ENCODE assay signal across 7 mouse cellular contexts in the genomic region with DNA sequence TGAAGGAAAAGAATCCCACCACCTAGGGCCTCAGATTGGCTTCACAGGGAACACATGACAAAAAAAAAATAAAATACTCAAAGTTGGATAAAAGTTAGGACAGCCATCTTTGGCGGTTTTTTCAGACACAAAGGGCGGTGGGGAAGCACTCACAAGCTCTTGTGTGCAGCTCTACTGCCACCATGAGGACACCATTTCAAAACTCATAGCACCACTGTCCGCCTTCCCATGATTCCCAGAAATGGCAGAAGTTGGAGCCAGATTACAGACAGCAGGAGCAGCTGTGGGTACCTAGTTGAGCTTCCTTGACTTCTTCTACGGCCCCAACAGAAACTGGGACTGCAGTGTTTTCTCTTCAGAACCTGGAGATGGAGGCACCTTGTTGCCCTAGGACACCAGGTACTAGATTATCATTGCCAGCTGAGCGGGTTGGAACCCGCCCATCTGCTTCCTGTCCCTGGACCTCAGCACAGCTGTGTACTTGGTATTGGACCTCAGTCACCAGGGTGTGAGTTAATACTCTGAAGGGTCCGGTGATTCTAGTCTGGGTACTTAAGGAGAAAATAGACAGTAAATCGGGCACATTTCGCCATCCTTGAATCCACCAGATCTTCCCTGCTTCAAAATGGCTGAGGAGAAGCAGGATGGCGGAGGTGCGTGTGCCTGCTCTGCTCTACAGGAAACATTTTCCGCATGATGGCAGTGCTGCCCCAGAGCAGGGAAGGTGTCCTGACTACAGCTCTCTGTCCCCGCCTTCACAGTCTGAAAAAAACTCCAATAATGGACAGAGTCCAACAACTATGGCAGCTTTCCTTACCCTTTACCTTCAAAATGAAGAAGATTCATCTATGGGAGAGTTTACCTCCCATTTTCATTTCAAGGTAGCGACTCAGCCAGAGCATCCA.
A peak's percentile ranks its signal among the peaks of the same experiment; 100 is the strongest.
DNase-seq lines count a peak whose midpoint lies in the region; ATAC-seq lines count a peak whose summit lies in the region.
"Not testable (repeated sequence)": the region's sequence is repeated elsewhere in the genome, so short reads cannot be mapped to it uniquely, and the experiment has no call there.

No protein-coding gene starts in this region.

- H3K4me3 ChIP-seq in forebrain, embryonic 10.5 days, result not testable (repeated sequence)
- peak overlapping the region; percentile 25 to 26 for H3K4me3 ChIP-seq in heart, embryonic 14.5 days (ENCODE audit: control insufficient read depth in 1 of 2, insufficient read depth in 1 of 2, low read depth in 1 of 2, low read length in 2 of 2)
- H3K4me3 ChIP-seq in intestine, embryonic 16.5 days (ENCODE audit: low read length), result peak overlapping the region; percentile 30
- peak overlapping the region; percentile 16; the same call in 1 of the 2 replicates for H3K4me3 ChIP-seq in limb, embryonic 12.5 days (replicated peaks)
- H3K4me3 ChIP-seq in neural tube, embryonic 15.5 days (replicated peaks), result peak overlapping the region; percentile 28

- H3K9ac ChIP-seq in heart, embryonic 14.5 days (ENCODE audit: low read length); intestine, embryonic 16.5 days (ENCODE audit: low read depth, low read length); limb, embryonic 12.5 days (replicated peaks); neural tube, embryonic 15.5 days (replicated peaks): not testable (repeated sequence)

- 67% methylated on average over 14 of the region's 14 CpGs for WGBS in forebrain, embryonic 10.5 days
- 62% methylated on average over 13 of the region's 14 CpGs for WGBS in heart, embryonic 14.5 days
- 64% methylated on average over 14 of the region's 14 CpGs for WGBS in intestine, embryonic 16.5 days
- 71% methylated on average over 14 of the region's 14 CpGs for WGBS in limb, embryonic 12.5 days
- 72% methylated on average over 14 of the region's 14 CpGs for WGBS in neural tube, embryonic 15.5 days

- peak overlapping the region; percentile 25; the same call in 1 of the 2 replicates for H3K4me2 ChIP-seq in heart, embryonic 14.5 days (ENCODE audit: low read length)
- not testable (repeated sequence) for H3K4me2 ChIP-seq in intestine, embryonic 16.5 days (ENCODE audit: low read depth, low read length); limb, embryonic 12.5 days
- H3K4me2 ChIP-seq in neural tube, embryonic 15.5 days, result peak overlapping the region; percentile 37

- H3K4me1 ChIP-seq in forebrain, embryonic 10.5 days; heart, embryonic 14.5 days (ENCODE audit: control insufficient read depth in 2 of 2, insufficient read depth in 2 of 2, low read length in 2 of 2); intestine, embryonic 16.5 days (ENCODE audit: control insufficient read depth, insufficient read depth, low read length); limb, embryonic 12.5 days (replicated peaks); neural tube, embryonic 15.5 days: not testable (repeated sequence)

- not testable (repeated sequence) for H3K27ac ChIP-seq in forebrain, embryonic 10.5 days; heart, embryonic 14.5 days (replicated peaks in 1 of 2; ENCODE audit: control insufficient read depth in 1 of 2, insufficient read depth in 1 of 2, low read depth in 2 of 2, low read length in 2 of 2); intestine, embryonic 16.5 days (ENCODE audit: low read length); limb, embryonic 12.5 days; neural tube, embryonic 15.5 days (replicated peaks)

- peaks cover 52% of the 10 kb centered on the region for H3K36me3 ChIP-seq in forebrain, embryonic 10.5 days (replicated peaks)
- peaks cover 24% of the 10 kb centered on the region for H3K36me3 ChIP-seq in heart, embryonic 14.5 days (ENCODE audit: control insufficient read depth, insufficient read depth, low read length)
- not testable (repeated sequence) for H3K36me3 ChIP-seq in intestine, embryonic 16.5 days (ENCODE audit: control insufficient read depth, insufficient read depth, low read length); neural tube, embryonic 15.5 days
- H3K36me3 ChIP-seq in limb, embryonic 12.5 days, result peaks cover 22% of the 10 kb centered on the region; the same call in 1 of the 2 replicates

- not testable (repeated sequence) for ATAC-seq in heart, embryonic 14.5 days (ENCODE audit: insufficient number of reproducible peaks, insufficient read depth, low FRiP score, low read depth); limb, embryonic 12.5 days (ENCODE audit: insufficient number of reproducible peaks, insufficient read depth, low FRiP score, low TSS enrichment, low read depth)
- peak; percentile 76 for ATAC-seq in intestine, embryonic 16.5 days
- ATAC-seq in neural tube, embryonic 15.5 days (ENCODE audit: low FRiP score), result 0 out of 2 replicates have a peak, but pooled peaks have one; percentile 45

- peak; percentile 73 for DNase-seq in adrenal gland, adult 2 months
- peak; percentile 22 for DNase-seq in forebrain, embryonic 10.5 days (ENCODE audit: extremely low spot score, low spot score)
- peak; percentile 94 for DNase-seq in lung, postnatal 36 days

- H3K9me3 ChIP-seq in forebrain, embryonic 10.5 days; heart, embryonic 14.5 days (ENCODE audit: control insufficient read depth, low read length); intestine, embryonic 16.5 days (ENCODE audit: control insufficient read depth, low read length); limb, embryonic 12.5 days; neural tube, embryonic 15.5 days (replicated peaks): not testable (repeated sequence)

- not testable (repeated sequence) for H3K27me3 ChIP-seq in forebrain, embryonic 10.5 days (ENCODE audit: poor library complexity, severe bottlenecking); heart, embryonic 14.5 days (ENCODE audit: control insufficient read depth, insufficient read depth, low read length); intestine, embryonic 16.5 days (replicated peaks; ENCODE audit: control insufficient read depth, insufficient read depth, low read length); limb, embryonic 12.5 days; neural tube, embryonic 15.5 days (replicated peaks)

Comparison
In these comparisons a context has a peak if more than half of its experiments do, and no peak if none do; other contexts are left out.
1. DNase-seq: peak in every context shown above with its lines; median percentile 94 in lung, postnatal 36 days; 73 in adrenal gland, adult 2 months; 22 in forebrain, embryonic 10.5 days.